Mouse (Mus musculus) lung, postnatal 10 days (tissue): Measurements from ENCODE around the gene C1ql2.
A peak's percentile ranks its signal among the peaks of the same experiment; 100 is the strongest.

ENCODE experiments used
- DNase-seq: peaks from one replicate; pipeline ENCODE4 v3.0.0; 2021

C1ql2 gene

GRCm38 (mm10) chr1:120389734-120390133 is 49.4 kb downstream of the C1ql2 start:
- no peak for DNase-seq

- DNase-seq = peak; percentile 58
Measured at GRCm38 (mm10) chr1:120390336-120390735, 50.0 kb downstream of the C1ql2 start.
